Mouse (Mus musculus): ENCODE results near the gene Xpr1.

Xpr1 gene

DNA sequence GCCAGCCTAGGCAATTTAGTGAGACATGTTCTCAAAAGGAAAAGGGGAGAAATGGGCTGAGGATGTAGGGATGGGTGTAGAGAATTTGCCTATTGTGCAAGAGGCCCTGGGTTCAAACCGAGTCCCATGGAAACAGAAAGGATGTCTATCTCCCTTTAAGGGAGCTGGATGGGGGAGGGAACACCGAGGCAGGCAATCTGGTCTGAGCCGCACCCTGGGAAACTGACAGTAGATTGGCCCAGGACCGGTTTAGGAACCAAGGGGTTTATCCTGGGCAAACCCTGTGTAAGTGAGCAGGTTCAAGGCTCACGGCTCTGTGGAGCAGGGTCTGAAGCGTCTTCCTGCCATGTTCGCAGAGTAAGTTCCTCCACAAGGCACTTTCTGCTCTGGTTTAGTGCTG is 171.7 kb downstream of the Xpr1 start:
- DNase-seq = no peak

DNA sequence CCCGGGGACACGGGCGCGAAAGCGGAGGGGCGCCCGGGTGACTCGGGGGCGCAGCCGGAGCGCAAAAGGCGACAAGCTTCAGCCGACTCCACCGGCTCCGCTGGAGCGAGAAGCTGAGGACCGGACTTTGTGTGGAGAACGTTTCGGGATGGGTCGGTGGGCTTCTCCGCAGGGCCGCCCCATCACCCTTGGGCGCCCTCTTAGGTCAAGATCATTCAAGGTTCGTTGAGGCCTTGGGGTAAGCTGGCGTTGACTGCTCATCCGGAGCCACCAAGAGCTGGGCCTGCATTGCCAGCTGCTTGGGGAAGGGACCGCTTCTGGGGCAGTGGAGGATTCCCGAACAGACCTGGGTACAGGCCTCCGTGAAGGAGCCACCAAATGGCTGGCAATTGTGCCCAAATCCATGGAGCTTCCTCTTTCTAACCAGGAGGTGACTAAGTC is 172.4 kb downstream of the Xpr1 start:
- no peak for DNase-seq

DNA sequence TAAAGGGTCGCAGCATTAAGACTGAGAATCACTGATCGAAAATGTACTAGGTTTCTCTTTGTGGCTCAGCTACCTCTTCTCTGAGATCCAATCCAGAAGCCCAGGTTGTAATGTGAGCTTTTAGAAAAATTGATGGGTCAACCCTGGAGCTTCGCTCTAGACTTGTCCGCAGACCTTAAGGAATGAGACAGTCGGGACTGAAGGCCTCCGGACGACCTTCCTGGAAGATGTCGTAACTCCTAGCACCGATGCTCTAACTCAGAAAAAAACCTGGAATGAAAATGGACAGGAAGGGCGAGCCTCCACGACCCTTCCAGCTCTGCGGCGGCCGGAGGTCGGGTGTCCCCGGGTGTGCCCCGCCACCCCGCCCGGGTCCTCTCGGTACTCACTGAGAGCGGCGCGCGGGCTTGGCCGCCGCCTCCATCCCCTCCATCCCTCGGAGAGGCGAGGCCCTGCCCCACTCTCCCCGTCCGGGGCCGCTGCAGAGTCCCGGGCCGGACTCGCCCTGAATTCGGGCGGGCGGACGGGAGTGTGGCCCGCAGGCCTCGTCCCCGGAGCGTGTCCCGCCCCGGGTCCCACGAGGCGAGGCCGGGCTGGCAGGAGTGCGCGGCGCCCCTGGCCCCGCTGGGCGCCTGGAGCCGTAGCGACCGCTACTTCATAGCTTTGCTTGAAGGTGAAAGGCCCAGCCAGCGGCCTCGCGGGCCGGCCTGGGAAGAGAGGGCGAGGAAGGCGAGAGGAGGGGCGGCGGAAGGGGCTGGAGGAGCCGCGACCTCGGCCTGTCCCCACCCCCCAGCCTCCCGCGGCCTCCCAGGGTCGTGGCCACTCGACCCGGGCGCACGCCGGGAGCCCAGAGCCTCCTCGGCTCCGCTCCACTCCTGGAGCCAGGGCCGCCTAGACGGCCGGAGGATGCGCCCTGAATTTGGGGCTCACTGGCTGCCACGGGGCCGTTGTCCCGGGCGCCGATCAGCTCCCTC is 173.1 kb downstream of the Xpr1 start, which contains the start of gene BC034090:
BC034090 (minus strand) TSS at position 648 of the 974 bp plus-strand sequence.
- no peak for DNase-seq

GRCm38 (mm10) chr1:155242488-155242745 is 174.8 kb downstream of the Xpr1 start:
- no peak for DNase-seq

DNA sequence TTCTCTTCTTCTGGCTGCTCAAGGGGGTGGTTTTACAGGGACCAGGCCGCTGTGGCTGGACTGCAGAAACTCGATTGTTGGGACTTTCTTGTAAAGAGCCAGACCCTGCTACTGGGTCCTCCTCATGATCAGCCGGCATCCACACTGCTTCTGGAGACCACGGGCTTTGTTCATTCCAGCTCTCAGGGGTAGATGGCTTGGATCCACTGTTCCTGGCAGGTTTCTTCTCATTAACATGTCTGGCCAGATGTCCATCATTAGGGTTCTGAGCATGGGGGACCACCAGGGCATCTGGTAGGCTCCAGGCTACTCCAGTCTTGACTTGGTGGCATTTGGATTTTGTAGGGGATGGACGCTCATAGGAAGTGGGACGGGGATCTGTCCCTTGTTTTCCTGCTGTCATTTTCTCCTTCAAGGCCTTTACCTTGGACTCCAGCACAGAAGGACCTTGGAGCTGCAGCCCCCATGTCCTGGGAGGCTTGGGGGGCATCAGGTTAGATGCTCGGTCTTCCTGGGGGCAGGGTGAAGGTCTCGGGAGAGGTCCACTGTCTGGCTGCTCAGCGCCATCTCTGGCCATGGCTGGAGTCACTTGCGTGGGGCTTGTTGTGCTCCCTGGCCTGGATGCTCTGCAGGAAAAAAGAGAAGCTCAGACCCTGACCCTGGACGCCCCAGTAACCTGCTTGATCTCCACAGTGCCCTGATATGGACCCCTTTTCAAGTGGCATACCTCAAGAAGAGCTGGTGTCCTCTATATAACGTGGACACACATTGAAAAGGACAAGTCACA is 175.3 kb downstream of the Xpr1 start:
- DNase-seq = no peak

- DNase-seq = no peak
These were observed 177.1 kb downstream of the Xpr1 start for GRCm38 (mm10) chr1:155239962-155240717.

- DNase-seq = no peak
These were observed 178.0 kb downstream of the Xpr1 start for GRCm38 (mm10) chr1:155239169-155239568.

DNA sequence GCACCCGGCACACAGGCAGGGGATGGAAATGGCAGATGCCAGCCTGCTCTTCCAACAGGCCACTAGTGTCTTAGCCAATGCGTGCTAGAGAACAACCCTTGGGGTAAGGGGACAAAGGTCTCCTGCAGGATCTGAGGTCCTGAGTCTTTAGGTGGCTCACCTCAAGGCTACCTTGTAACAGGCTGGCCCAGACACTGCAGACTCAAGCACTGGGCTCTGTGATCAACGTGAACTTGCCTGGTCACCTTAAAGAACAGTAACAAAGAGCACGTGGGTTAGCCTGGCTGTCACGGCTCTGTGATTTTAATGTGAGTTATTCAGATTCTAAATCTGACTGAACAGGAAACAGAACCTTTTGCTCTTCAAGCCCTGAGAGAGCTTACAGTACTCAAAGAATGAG is 179.1 kb downstream of the Xpr1 start:
- no peak for DNase-seq

DNA sequence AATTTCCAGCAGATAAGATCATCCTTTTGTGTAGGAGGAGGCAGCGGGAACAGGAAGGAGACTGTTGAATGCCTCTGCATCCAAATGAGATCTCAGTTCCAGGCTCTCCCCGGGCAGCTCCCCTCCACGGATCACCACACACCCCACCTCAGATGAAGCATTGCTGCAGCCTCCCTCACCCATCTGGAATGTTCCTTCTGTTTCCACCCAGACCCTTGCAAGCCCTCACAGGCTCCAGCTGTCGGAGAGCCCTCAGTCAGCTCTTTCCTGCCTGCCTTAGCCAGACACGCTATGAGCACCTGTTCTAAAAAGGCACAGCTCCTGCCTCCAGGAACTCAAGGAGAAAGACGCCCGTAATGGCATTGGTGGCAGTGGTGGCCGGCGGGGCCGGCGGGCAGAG is 179.8 kb downstream of the Xpr1 start:
- no peak for DNase-seq

- no peak for DNase-seq
These were observed 180.8 kb downstream of the Xpr1 start for GRCm38 (mm10) chr1:155236306-155237024.

DNA sequence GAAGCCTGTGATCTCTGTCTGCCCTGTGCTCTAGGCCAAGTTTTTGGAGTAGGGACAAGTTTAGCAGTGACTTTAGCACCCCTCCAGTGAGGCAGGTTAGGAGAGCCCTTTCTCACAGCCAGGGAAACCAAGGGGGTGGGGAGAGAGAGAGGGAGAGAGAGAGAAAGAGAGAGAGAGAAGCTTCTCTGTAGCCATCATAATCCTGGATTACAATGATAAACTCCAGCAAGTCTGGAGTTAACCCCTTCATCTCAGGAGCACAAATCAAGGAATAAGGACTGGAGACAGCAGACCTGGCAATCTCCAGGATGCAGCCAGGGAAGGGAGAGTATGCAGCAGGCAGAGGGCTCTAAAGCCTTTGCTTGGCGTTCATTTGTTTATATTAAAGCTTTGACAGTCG is 181.6 kb downstream of the Xpr1 start:
- DNase-seq = no peak

DNA sequence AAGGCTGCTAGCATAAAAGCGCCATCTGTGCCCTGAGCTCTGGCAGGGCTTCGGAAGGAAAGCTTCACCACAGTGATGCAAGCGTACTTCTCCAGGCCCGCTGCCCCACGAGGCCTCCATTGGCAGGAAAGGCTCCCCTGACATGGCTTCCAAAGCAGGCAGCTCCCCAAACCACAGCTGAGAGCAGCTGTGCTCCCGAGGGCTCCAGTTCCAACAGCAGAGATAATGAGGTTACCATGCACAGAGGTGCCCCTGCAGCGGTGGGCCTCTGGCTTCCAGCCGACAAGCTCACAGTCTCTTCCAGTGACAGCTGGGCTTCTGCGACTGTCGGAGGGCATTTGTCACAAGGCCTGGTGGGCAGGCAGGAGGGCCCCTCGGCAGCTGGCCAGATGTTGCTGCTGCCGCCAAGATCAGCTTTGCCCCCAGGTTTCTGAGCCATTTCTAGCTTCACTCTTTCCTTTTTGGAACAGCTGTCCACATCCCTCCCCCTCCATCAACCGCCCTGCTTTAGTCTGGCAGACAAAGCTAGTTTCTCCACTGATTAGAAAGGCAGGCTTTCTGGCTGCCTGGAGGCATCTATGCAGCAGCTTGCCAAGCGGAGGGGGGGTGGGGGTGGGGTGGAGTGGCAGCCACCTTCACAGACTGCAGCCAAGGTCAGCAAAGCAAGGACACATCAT is 183.1 kb downstream of the Xpr1 start:
- peak; percentile 73 for DNase-seq

GRCm38 (mm10) chr1:155233378-155233777 is 183.8 kb downstream of the Xpr1 start:
- DNase-seq = no peak

DNA sequence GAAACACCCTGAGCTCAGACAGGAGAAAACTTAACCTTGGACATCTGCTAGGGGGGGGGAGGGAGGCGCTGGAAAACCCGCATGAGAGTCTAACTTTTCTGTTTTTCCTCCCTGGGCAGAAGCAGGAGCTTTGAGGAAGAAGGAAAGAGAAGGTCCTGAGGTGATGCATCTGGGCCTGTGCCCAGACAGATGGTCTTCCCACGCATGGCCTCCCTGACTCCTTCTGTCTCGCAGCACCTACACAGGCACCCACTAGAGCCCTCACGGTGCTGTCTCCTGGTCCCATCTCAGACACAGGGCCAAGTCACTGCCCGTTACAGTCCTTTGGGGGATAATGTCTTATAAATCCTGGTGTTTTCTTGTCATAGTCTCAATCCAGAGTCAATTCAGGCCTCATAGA is 184.4 kb downstream of the Xpr1 start:
- DNase-seq = no peak

- no peak for DNase-seq
These were observed 184.8 kb downstream of the Xpr1 start for GRCm38 (mm10) chr1:155232385-155232784.

DNA sequence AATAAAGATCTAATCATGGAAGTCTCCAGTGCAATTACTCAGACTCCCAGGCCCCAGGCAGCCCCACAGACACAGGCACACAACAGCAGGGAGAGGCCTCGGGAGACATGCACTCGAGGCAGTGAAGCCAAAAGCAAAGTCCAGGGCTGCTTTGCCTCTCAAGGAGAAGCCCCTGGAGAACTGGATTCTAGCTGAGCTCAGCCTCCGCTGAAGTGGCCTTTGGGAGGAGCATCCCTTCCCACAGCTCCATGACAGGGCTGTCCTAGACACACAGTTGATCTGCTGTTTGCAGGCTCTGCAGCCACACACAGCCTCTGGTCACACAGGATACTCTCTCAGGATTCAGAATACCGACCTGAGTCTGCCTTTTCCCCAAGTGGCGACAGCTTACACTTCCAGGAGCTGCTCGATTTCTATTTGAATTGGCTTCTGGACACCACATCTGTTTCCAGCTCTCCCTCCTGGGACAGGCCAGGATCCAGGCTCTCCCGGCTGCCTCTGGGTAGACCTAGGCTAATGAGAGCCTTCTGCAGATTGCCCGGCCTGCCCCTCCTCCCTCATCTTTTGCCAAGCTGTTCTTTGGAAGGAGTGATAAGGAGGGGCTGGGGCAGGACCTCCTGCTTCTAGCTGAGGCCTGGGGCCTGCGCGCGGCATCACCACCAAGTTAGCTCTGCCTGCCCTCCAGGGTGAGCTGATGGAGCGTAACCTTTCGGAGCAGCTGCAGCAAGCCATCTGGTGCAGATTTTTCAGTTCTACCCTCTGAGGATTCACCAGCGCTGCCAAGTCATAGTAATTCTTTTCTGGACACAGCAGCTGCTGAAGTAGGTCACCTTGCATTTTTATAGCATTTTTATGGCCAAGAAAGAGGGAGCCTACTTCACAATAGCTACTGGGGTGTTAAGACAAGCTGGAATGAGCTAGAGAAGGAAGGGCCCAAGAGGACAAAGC is 187.5 kb downstream of the Xpr1 start:
- no peak for DNase-seq
